In the genomic region with DNA sequence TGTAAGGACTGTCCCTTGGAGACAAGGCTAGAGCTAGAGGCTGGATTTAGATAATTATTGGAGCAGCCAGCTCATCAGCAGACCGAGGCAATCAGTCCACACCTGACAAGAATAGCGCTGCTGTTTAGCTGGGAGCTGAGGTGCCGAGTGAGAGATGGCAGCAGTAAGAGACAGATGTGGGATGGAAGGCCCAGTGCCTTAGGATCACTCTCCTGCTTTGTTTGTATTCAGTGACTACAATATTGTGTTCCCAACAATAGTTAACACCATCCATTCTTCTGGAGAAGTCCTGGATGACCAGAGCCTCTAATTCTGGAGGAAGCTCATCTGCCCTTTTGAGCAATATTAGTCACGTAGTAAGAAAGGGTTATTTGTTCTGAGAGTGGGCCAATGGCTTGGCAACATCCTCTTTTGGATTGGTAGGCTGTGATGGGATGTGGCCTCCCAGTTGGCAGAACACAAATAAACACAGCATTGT, we compare ENCODE assay signal across 11 mouse cellular contexts. TPM values are rescaled to one million over a fixed set of nuclear protein-coding genes. Genes with fewer than 3 reads are reported as not detected.
A peak's percentile ranks its signal among the peaks of the same experiment; 100 is the strongest.
DNase-seq lines count a peak whose midpoint lies in the region; ATAC-seq and TF ChIP-seq lines count a peak whose summit lies in the region.
"Had no signal": no experiment of that assay in that cellular context is flagged by ENCODE, and none has a peak within 500 bp of the region (broad histone marks: within the 10 kb centered on the region; RNA-seq: fewer than 3 reads in every experiment).

No protein-coding gene starts in this region.

- H3K36me3 ChIP-seq in heart, embryonic 15.5 days, result no peaks in the 10 kb centered on the region
- H3K36me3 ChIP-seq: hindbrain, embryonic 13.5 days had no signal

- no peak for TF ChIP-seq CTCF in embryonic fibroblast, embryonic 13.5 days (IDR thresholded peaks at IDR 0.05; ENCODE audit: borderline replicate concordance, insufficient read depth, low read length)

- H3K4me2 ChIP-seq in heart, embryonic 15.5 days, result no peak overlapping the region
- H3K4me2 ChIP-seq: hindbrain, embryonic 13.5 days had no signal

- TF ChIP-seq POLR2A in embryonic fibroblast, embryonic 13.5 days (IDR thresholded peaks at IDR 0.05; ENCODE audit: low read depth, low read length), result no peak

- peaks cover 19% of the 10 kb centered on the region for H3K4me1 ChIP-seq in embryonic fibroblast, embryonic 13.5 days (ENCODE audit: control insufficient read depth, insufficient read depth, low read length)
- peaks cover 7% of the 10 kb centered on the region for H3K4me1 ChIP-seq in heart, embryonic 15.5 days (replicated peaks)

- no peaks in the 10 kb centered on the region for H3K9me3 ChIP-seq in heart, embryonic 15.5 days (replicated peaks)
- H3K9me3 ChIP-seq: hindbrain, embryonic 13.5 days had no signal

- peak overlapping the region; percentile 20; the same call in 1 of the 2 replicates for H3K27ac ChIP-seq in embryonic fibroblast, embryonic 13.5 days (ENCODE audit: insufficient read depth, low read length)
- peak overlapping the region; percentile 31; the same call in 1 of the 2 replicates for H3K27ac ChIP-seq in heart, embryonic 15.5 days
- H3K27ac ChIP-seq: hindbrain, embryonic 13.5 days had no signal

- H3K4me3 ChIP-seq in embryonic fibroblast, embryonic 13.5 days (ENCODE audit: insufficient read depth, low read length), result peak overlapping the region; percentile 27
- H3K4me3 ChIP-seq in heart, embryonic 15.5 days, result no peak overlapping the region
- H3K4me3 ChIP-seq: hindbrain, embryonic 13.5 days had no signal

- ATAC-seq in heart, embryonic 15.5 days (replicated peaks; ENCODE audit: insufficient number of reproducible peaks, insufficient read depth, low FRiP score, low read depth), result peak; percentile 74
- ATAC-seq in megakaryocyte, adult 5-6 weeks (ENCODE audit: poor library complexity, severe bottlenecking), result no peak
- ATAC-seq: forebrain, embryonic 16.5 days; liver, postnatal 0 days had no signal

- WGBS in heart, embryonic 15.5 days, result 32% methylated on average over 4 of the region's 4 CpGs

- H3K9ac ChIP-seq in heart, embryonic 15.5 days, result no peak overlapping the region
- H3K9ac ChIP-seq: hindbrain, embryonic 13.5 days; liver, postnatal 0 days had no signal

- peak; percentile 97 for DNase-seq in heart, adult 11 months
- DNase-seq in heart, adult 8-10 months (ENCODE audit: low spot score), result no peak
- peak; percentile 66 for DNase-seq in lung, postnatal 14 days
- DNase-seq in embryo, embryonic 11 days, result no peak
- no peak for DNase-seq in frontal cortex, postnatal 36 days (ENCODE audit: low spot score in 2 of 2)
- DNase-seq: liver, postnatal 0 days had no signal

- H3K27me3 ChIP-seq in heart, embryonic 15.5 days, result no peaks in the 10 kb centered on the region
- H3K27me3 ChIP-seq: hindbrain, embryonic 13.5 days had no signal

RNA-seq across cellular contexts. Expression of gene Fgf7, which starts 5.0 kb away (rescaled TPM):
- 1 to 10 TPM; 1.6 to 4.1 (median 2.5) TPM for total RNA-seq in heart, adult 8-10 months (2022)
- 70.8 and 94.4 TPM in 2 replicates for polyA plus RNA-seq in embryonic fibroblast, embryonic 13.5 days (2011; ENCODE audit: insufficient read length, low read depth, missing spikeins)
- 1.2 and 2.4 TPM in 2 replicates for polyA plus RNA-seq in heart, embryonic 15.5 days (2015; fragmentation: Nextera tagmentation; extraction: Ambion mirVana)
- total RNA-seq in megakaryocyte, adult 5-6 weeks (2015), result 0.20 TPM in 1 of 2 replicates, not detected in the other
- 0.49 TPM in 1 of 2 replicates, not detected in the other for total RNA-seq in megakaryocyte, adult 5-6 weeks (2017)
- polyA plus RNA-seq: liver, postnatal 0 days had no signal

Comparison
In these comparisons a context has a peak if more than half of its experiments do, and no peak if none do; other contexts are left out.
1. DNase-seq: peak in heart, adult 11 months (single experiment) and lung, postnatal 14 days (single experiment); none in heart, adult 8-10 months (single experiment), embryo, embryonic 11 days (single experiment) and frontal cortex, postnatal 36 days (0 of 2).